Mouse (Mus musculus) MEL (cell line): ENCODE measurements around the gene Rbfox2.

Source experiments
- CTCF ChIP-seq, 3 experiments: IDR thresholded peaks in 2 of 3; conservative IDR thresholded peaks in 1 of 3; 2 replicates each; pipeline ENCODE4 v1.5.1; 2011 to 2012; ENCODE audit warnings: low read length in 3 of 3, low read depth in 2 of 3, mild to moderate bottlenecking in 2 of 3, improper control_type of control experiment in 1 of 3, inconsistent platforms in 1 of 3, mixed read lengths in 1 of 3, moderate library complexity in 1 of 3; ENCODE audit not compliant: control insufficient read depth in 1 of 3, insufficient read depth in 1 of 3, poor library complexity in 1 of 3, severe bottlenecking in 1 of 3
- E2F4 ChIP-seq: IDR thresholded peaks from 2 replicates; pipeline ENCODE4 v1.6.1; 2011; ENCODE audit warnings: low read depth, low read length, improper control_type of control experiment, borderline replicate concordance
- EP300 ChIP-seq, 2 experiments: IDR thresholded peaks; 2 replicates each; pipeline ENCODE4 v1.6.1; 2011; ENCODE audit warnings: improper control_type of control experiment in 2 of 2, low read length in 2 of 2, low read depth in 1 of 2, mild to moderate bottlenecking in 1 of 2

DNA sequence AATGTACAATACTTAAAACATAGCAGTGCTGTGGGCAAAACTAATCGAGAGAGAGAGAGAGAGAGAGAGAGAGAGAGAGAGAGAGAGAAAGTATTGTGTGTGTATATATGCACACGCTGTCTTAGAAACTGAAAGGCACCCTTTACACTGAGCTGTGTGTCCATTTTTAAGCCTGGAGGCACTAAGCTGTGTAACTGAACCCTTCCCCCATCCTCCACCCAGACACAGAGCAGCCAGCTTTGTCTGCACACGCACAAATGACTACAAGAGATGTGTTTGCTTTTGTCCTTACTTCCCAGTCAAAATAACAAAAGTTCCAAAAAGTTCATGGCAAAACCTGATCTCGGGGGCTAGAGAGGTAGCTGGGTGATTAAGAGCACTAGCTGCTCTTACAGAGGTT lies 80.9 kb downstream of the Rbfox2 start:
- TF ChIP-seq E2F4 (no peak), CTCF (IDR thresholded peaks at IDR 0.05 in 2 of 3, conservative IDR thresholded peaks at IDR 0.05 in 1 of 3; ENCODE audit: control insufficient read depth in 1 of 3, insufficient read depth in 1 of 3, low read depth in 2 of 3, low read length in 3 of 3, poor library complexity in 1 of 3, severe bottlenecking in 1 of 3) (no peak), EP300 (IDR thresholded peaks at IDR 0.05; ENCODE audit: low read depth in 1 of 2, low read length in 2 of 2) (no peak)
